ENCODE assay signal across 19 mouse cellular contexts in genomic region chr12:36133547-36133946, GRCm38 (mm10).
"Had no signal": no experiment of that assay in that cellular context is flagged by ENCODE, and none has a peak within 500 bp of the region (broad histone marks: within the 10 kb centered on the region; RNA-seq: fewer than 3 reads in every experiment).

No protein-coding gene starts in this region.

- ATAC-seq: midbrain, embryonic 16.5 days had no signal

- H3K27me3 ChIP-seq: limb, embryonic 13.5 days; liver, embryonic 13.5 days; midbrain, embryonic 12.5 days; neural tube, embryonic 13.5 days; stomach, embryonic 15.5 days had no signal

- H3K4me2 ChIP-seq: limb, embryonic 13.5 days; liver, embryonic 13.5 days; midbrain, embryonic 12.5 days; neural tube, embryonic 13.5 days; stomach, embryonic 15.5 days had no signal

- DNase-seq: kidney, adult 18-20 months; kidney, adult 9 months; kidney, postnatal 14 days; kidney, postnatal 4 days; liver, embryonic 13.5 days; lung, adult 2 months; lung, postnatal 14 days; lung, postnatal 4 days; retina, postnatal 1 day; right cerebral cortex, postnatal 25 days; thymus, adult 18-20 months; thymus, postnatal 36 days had no signal

- H3K4me1 ChIP-seq: limb, embryonic 10.5 days; limb, embryonic 13.5 days; liver, embryonic 13.5 days; midbrain, embryonic 12.5 days; stomach, embryonic 15.5 days had no signal

- H3K4me3 ChIP-seq: limb, embryonic 10.5 days; limb, embryonic 13.5 days; liver, embryonic 13.5 days; midbrain, embryonic 12.5 days; myocyte; neural tube, embryonic 13.5 days; stomach, embryonic 15.5 days had no signal

- H3K9me3 ChIP-seq: limb, embryonic 10.5 days; limb, embryonic 13.5 days; liver, embryonic 13.5 days; midbrain, embryonic 12.5 days; neural tube, embryonic 13.5 days; stomach, embryonic 15.5 days had no signal

- H3K27ac ChIP-seq: limb, embryonic 10.5 days; limb, embryonic 13.5 days; liver, embryonic 13.5 days; midbrain, embryonic 12.5 days; neural tube, embryonic 13.5 days; stomach, embryonic 15.5 days had no signal

- H3K9ac ChIP-seq: limb, embryonic 13.5 days; liver, embryonic 13.5 days; midbrain, embryonic 12.5 days; neural tube, embryonic 13.5 days; stomach, embryonic 15.5 days had no signal
